Mouse (Mus musculus) G1E (cell line): ENCODE measurements around the gene Peli1.

Experiments
- CTCF ChIP-seq: IDR thresholded peaks from 2 replicates; pipeline ENCODE4 v1.5.1; 2012; ENCODE audit warnings: low read depth, low read length, inconsistent platforms, mixed read lengths
- GATA1 ChIP-seq: IDR thresholded peaks from 2 replicates; pipeline ENCODE4 v1.6.1; 2012; ENCODE audit warnings: borderline replicate concordance, low read length, inconsistent platforms, mixed read lengths
- POLR2AphosphoS5 ChIP-seq: IDR thresholded peaks from 2 replicates; pipeline ENCODE4 v1.6.1; 2012; ENCODE audit warnings: low read depth, low read length, inconsistent platforms; ENCODE audit not compliant: insufficient replicate concordance

DNA sequence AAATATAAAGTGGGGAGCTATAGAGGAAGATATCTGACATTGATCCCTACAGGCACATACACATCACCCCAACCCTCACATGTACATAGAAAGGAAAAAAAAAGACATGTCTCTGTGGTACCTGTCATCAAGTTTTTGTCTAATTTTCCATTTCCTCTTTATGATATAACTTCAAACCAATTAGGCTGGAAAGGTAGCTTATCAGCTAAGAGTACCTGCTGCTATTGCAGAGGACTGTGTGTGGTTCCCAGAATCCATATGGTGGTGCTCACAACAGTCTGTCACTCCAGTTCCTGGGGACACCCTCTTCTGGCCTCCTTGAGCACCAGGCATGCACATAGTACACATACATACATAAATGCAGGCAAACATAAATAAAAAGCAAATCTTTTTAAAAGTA, 24.7 kb downstream of the Peli1 start:
- TF ChIP-seq CTCF (no peak), POLR2AphosphoS5 (no peak), GATA1 (no peak)
